Mouse (Mus musculus) kidney, adult 11 months (tissue): ENCODE results near the gene Acbd6.

Source experiments
- DNase-seq: peaks from one replicate; pipeline ENCODE4 v3.0.0; 2022

The Acbd6 gene

DNA sequence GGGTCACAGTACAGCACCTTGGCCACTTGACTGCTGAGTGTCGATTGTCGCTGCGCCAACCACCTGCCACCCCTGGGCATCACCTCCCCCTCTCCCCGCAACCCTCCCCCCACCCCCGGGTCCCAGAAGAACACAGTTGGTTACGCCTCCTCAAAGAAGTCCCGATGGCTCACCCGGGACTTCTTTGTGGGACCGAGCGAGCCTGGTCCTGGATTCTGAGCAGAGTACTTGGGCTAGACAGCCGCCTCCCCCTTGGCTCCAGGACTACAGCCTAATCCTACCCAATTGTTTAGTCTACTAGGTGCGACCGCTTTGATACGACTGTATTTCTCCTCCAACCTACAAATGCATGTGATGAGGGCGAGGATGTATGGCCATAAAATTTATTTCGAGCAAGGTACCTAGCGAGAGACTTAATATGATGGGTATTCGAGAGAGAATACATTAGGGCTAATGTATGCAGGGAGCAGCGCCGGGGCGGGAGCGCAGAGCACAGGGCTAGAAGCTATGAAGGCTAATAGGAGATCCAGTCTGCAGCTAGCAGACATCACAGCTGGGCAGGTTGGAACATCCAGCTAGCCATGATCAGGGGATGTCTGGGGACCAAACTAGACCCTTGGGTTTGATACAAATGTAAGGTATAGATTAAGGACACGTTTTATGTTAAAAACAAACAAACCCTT is 171.3 kb downstream of the Acbd6 start:
- DNase-seq, result no peak

DNA sequence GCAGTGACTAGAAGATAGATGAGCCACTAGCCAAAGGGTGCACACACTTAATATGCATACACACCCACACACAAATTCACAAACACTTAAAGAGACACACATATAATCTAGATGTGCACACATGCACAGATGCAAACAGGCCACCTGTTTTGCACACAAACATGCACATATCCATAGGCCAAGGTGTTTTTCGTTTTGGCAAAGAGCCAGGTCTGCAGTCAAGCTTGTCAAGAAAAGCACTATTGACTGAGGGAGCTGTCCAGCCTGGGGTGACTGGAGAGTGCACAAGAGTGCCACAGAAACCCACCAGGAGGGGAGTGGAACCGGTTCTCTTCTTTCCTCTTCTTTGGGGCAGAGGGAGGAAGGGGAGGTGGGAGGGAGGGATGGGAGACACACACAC is 173.2 kb downstream of the Acbd6 start:
- no peak for DNase-seq

DNA sequence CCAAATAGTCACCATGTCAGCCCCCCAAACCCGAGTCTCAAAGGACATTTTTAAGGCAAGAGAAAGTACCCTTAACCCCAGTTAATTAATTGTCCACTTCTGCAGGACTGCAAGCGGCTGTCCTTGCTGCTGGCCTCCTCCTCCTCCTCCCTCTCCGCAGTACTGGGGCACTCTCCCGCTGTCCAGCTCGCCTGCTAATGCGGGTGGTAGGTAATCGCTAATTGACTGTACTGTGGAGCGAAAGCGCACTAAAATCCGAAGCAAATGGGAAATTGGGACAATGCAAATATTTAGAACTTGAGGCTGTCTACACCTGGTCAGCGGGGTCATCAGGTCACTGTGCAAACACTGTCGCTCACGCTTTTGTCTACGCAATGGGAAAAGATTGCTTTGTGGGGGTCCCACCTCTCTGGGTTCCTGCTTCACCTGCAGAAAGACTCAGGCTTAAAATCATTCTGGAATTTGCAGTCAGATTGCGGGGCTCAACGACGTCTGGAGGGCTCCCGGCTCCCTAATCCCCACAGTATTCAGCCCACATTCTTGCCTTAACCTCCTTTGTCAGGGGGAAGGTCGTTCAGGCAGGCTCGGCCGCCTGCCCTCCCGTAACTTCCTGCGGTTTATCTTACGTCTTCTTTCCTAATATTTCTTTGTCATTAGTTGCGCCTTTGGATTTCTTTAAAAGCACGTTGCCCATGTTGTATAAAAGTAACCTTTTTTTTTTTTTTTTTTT is 178.3 kb downstream of the Acbd6 start:
- no peak for DNase-seq

DNA sequence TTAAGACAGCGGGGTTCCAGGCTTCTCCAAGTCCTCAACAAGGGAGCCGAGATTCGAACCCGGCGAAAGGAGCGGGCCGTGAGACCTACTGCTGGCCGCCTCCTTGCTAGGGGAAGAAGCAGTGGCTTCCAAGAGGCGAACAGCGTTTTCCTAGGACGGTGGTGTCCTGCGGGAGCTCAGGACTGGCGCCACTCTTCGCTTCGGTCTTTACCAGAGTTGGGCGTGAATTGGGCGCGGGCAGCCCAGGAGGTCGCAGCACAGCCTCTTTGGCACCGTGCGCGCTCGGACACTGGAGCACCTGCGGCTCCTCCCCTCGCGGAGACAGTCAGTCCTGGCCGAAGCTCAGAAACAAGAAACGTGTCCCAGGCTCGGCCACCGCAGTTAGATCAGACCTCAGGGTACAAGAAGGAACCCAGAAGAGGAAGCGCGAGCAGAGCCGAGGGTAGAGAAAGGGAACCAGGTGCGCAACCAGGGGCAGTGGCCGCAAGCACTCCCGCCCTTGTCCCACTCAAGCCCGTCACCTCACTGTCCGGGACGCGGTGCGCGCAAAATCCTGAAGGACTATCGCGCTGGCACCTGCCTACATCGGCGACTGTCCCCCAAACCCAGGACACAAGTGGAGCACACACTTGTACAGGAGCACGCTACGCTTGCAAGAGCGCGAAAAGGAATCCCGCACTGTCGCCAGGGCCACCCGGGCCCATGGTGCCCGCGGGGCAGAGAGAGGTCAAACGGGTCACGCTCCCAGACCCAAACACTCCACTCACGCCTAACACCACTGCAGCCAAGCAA is 179.3 kb downstream of the Acbd6 start:
- DNase-seq, result no peak

DNA sequence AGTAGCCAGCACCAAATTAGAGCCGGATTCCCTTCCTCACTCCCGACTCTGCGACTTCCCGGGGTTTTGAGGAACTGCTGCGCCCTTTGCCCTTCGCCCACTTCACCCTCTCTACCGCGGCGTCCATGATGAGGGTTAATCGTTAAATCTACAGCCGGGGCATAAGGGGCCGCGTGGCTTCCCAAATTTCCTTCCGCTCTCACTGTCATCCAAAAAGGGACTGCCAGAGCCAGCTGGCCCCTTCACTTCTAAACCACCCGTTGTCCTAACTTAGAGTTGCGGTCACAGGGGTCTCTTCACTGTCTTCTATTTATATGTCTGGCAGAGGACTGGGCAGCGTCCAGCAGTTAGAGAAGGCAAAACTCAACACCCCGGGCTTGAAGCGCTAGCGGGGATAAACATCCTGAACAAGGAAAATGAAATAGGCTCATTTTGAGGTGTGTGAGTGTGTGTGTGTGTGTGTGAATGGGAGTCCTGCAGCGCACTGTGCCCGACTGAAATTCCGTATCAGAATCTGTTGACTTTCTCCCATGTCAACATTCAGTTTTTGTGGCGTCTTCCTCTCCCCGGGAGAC is 180.0 kb downstream of the Acbd6 start:
- DNase-seq, result no peak
